ENCODE assay signal across 22 mouse cellular contexts in genomic region chr11:101194137-101194536, GRCm38 (mm10). TPM values are rescaled to one million over a fixed set of nuclear protein-coding genes. Genes with fewer than 3 reads are reported as not detected.
A peak's percentile ranks its signal among the peaks of the same experiment; 100 is the strongest.
DNase-seq lines count a peak whose midpoint lies in the region; ATAC-seq and TF ChIP-seq lines count a peak whose summit lies in the region.
"Had no signal": no experiment of that assay in that cellular context is flagged by ENCODE, and none has a peak within 500 bp of the region (broad histone marks: within the 10 kb centered on the region; RNA-seq: fewer than 3 reads in every experiment).

No protein-coding gene starts in this region.

- 0 out of 4 replicates have a peak overlapping the region, but pooled peaks have one; percentile 9 to 25 for H3K27ac ChIP-seq in heart, embryonic 14.5 days (replicated peaks in 1 of 2; ENCODE audit: control insufficient read depth in 1 of 2, insufficient read depth in 1 of 2, low read depth in 2 of 2, low read length in 2 of 2)
- no peak overlapping the region for H3K27ac ChIP-seq in lung, embryonic 14.5 days (ENCODE audit: low read depth)
- H3K27ac ChIP-seq in lung, postnatal 0 days (ENCODE audit: low read length) = no peak overlapping the region
- peak overlapping the region; percentile 50; the same call in 1 of the 2 replicates for H3K27ac ChIP-seq in brown adipose tissue, adult 24 weeks (replicated peaks; ENCODE audit: low read depth, low read length)
- H3K27ac ChIP-seq in gastrocnemius, adult 2 months = no peak overlapping the region
- H3K27ac ChIP-seq: embryonic facial prominence, embryonic 12.5 days; forebrain, embryonic 15.5 days; hindbrain, embryonic 15.5 days; stomach, embryonic 15.5 days had no signal

- H3K9ac ChIP-seq in heart, embryonic 14.5 days (ENCODE audit: low read length) = no peak overlapping the region
- no peak overlapping the region for H3K9ac ChIP-seq in lung, embryonic 14.5 days
- H3K9ac ChIP-seq in lung, postnatal 0 days (replicated peaks; ENCODE audit: low read depth) = no peak overlapping the region
- H3K9ac ChIP-seq: embryonic facial prominence, embryonic 12.5 days; forebrain, embryonic 15.5 days; hindbrain, embryonic 15.5 days; stomach, embryonic 15.5 days had no signal

- TF ChIP-seq CTCF in lung, embryonic 14.5 days (IDR thresholded peaks at IDR 0.05; ENCODE audit: low read depth) = no peak
- no peak for TF ChIP-seq CTCF in lung, postnatal 0 days (IDR thresholded peaks at IDR 0.05)
- no peak for TF ChIP-seq CTCF in gastrocnemius, adult 2 months (IDR thresholded peaks at IDR 0.05)

- no peaks in the 10 kb centered on the region for H3K9me3 ChIP-seq in heart, embryonic 14.5 days (ENCODE audit: control insufficient read depth, low read length)
- H3K9me3 ChIP-seq in lung, embryonic 14.5 days (ENCODE audit: low read depth, low read length) = no peaks in the 10 kb centered on the region
- H3K9me3 ChIP-seq in lung, postnatal 0 days (ENCODE audit: low read length) = no peaks in the 10 kb centered on the region
- H3K9me3 ChIP-seq: embryonic facial prominence, embryonic 12.5 days; forebrain, embryonic 15.5 days; hindbrain, embryonic 15.5 days; megakaryocyte, embryonic 14.5 days; stomach, embryonic 15.5 days had no signal

- peaks cover 29 to 46% of the 10 kb centered on the region in 2 experiments for H3K4me1 ChIP-seq in heart, embryonic 14.5 days (ENCODE audit: control insufficient read depth in 2 of 2, insufficient read depth in 2 of 2, low read length in 2 of 2)
- H3K4me1 ChIP-seq in lung, embryonic 14.5 days (ENCODE audit: insufficient read depth) = peaks cover 13% of the 10 kb centered on the region; the same call in 1 of the 2 replicates
- H3K4me1 ChIP-seq in lung, postnatal 0 days (ENCODE audit: insufficient read depth, low read depth, low read length) = no peaks in the 10 kb centered on the region; the same call in 1 of the 2 replicates
- peaks cover 2% of the 10 kb centered on the region for H3K4me1 ChIP-seq in brown adipose tissue, adult 24 weeks (ENCODE audit: control insufficient read depth, insufficient read depth, insufficient read length, low read length)

- peak overlapping the region; percentile 9; the same call in 1 of the 2 replicates for H3K4me2 ChIP-seq in heart, embryonic 14.5 days (ENCODE audit: low read length)
- no peak overlapping the region for H3K4me2 ChIP-seq in lung, embryonic 14.5 days
- H3K4me2 ChIP-seq in lung, postnatal 0 days (replicated peaks; ENCODE audit: low read depth, low read length) = no peak overlapping the region
- H3K4me2 ChIP-seq: embryonic facial prominence, embryonic 12.5 days; forebrain, embryonic 15.5 days; hindbrain, embryonic 15.5 days; stomach, embryonic 15.5 days had no signal

- peaks cover 48% of the 10 kb centered on the region for H3K36me3 ChIP-seq in heart, embryonic 14.5 days (ENCODE audit: control insufficient read depth, insufficient read depth, low read length)
- H3K36me3 ChIP-seq in lung, embryonic 14.5 days (ENCODE audit: insufficient read depth) = peaks cover 39% of the 10 kb centered on the region
- peaks cover 27% of the 10 kb centered on the region for H3K36me3 ChIP-seq in lung, postnatal 0 days (ENCODE audit: insufficient read depth, low read length)

- TF ChIP-seq EP300 in lung, postnatal 0 days (IDR thresholded peaks at IDR 0.05) = no peak

- DNase-seq in heart, postnatal 25 days (ENCODE audit: low spot score) = no peak
- peak; percentile 34 for DNase-seq in lung, embryonic 14.5 days
- no peak for DNase-seq in lung, postnatal 0 days (ENCODE audit: low spot score)
- DNase-seq in cerebellum, postnatal 25 days = peak; percentile 36 to 55
- no peak for DNase-seq in gastrocnemius, adult 2 months
- DNase-seq: heart, adult 18-20 months; left cerebral cortex, postnatal 4 days; right cerebral cortex, adult 18-20 months; spleen, adult 18-20 months; thymus, adult 2 months had no signal

- no peaks in the 10 kb centered on the region for H3K27me3 ChIP-seq in heart, embryonic 14.5 days (ENCODE audit: control insufficient read depth, insufficient read depth, low read length)
- no peaks in the 10 kb centered on the region for H3K27me3 ChIP-seq in lung, embryonic 14.5 days (ENCODE audit: insufficient read depth, low read length)
- no peaks in the 10 kb centered on the region for H3K27me3 ChIP-seq in lung, postnatal 0 days (replicated peaks; ENCODE audit: insufficient read depth, low read length)
- H3K27me3 ChIP-seq: embryonic facial prominence, embryonic 12.5 days; forebrain, embryonic 15.5 days; hindbrain, embryonic 15.5 days; stomach, embryonic 15.5 days had no signal

- no peak overlapping the region for H3K4me3 ChIP-seq in heart, embryonic 14.5 days (ENCODE audit: control insufficient read depth in 1 of 2, insufficient read depth in 1 of 2, low read depth in 1 of 2, low read length in 2 of 2)
- H3K4me3 ChIP-seq in lung, embryonic 14.5 days (ENCODE audit: low read depth, low read length) = no peak overlapping the region
- no peak overlapping the region for H3K4me3 ChIP-seq in lung, postnatal 0 days (ENCODE audit: low read depth, low read length)
- no peak overlapping the region for H3K4me3 ChIP-seq in brown adipose tissue, adult 24 weeks (ENCODE audit: insufficient read depth, low read depth, low read length)
- H3K4me3 ChIP-seq in gastrocnemius, adult 2 months = no peak overlapping the region
- H3K4me3 ChIP-seq: embryonic facial prominence, embryonic 12.5 days; forebrain, embryonic 15.5 days; hindbrain, embryonic 15.5 days; megakaryocyte, embryonic 14.5 days; stomach, embryonic 15.5 days had no signal

- ATAC-seq in heart, embryonic 14.5 days (ENCODE audit: insufficient number of reproducible peaks, insufficient read depth, low FRiP score, low read depth) = no peak
- no peak for ATAC-seq in lung, embryonic 14.5 days (ENCODE audit: insufficient read depth)
- no peak for ATAC-seq in lung, postnatal 0 days
- ATAC-seq: forebrain, embryonic 15.5 days; intestine, embryonic 16.5 days; midbrain, embryonic 16.5 days had no signal

- 9% methylated on average over 5 of the region's 5 CpGs for WGBS in heart, embryonic 14.5 days
- 48% methylated on average over 5 of the region's 5 CpGs for WGBS in lung, embryonic 14.5 days
- WGBS in lung, postnatal 0 days = 47% methylated on average over 5 of the region's 5 CpGs

- intact Hi-C loops in heart, postnatal 25 days (cut with DNase I) = no loop called here
- intact Hi-C loops in gastrocnemius, adult 2 months (cut with DNase I) = no loop called here

RNA-seq across cellular contexts. Expression of gene Ccr10, which starts 18.9 kb away (rescaled TPM):
- 0.30 TPM in 1 of 2 replicates, not detected in the other for polyA plus RNA-seq in heart, embryonic 14.5 days (2014; fragmentation: Nextera tagmentation; extraction: Ambion mirVana)
- under 1 TPM in 1 of 2 experiments, not detected in 1; 0.14 TPM for total RNA-seq in heart, postnatal 25 days (2021)
- polyA plus RNA-seq in lung, embryonic 14.5 days (2014; fragmentation: Nextera tagmentation; extraction: Ambion mirVana) = 0.11 TPM in 1 of 2 replicates, not detected in the other
- polyA plus RNA-seq in lung, postnatal 0 days (2015; fragmentation: Nextera tagmentation; extraction: Ambion mirVana) = 0.06 and 0.20 TPM in 2 replicates
- polyA plus RNA-seq in brown adipose tissue, adult 24 weeks (2012; ENCODE audit: insufficient read depth, insufficient read length, missing spikeins) = 1.2 TPM in 1 of 2 replicates, not detected in the other
- total RNA-seq in gastrocnemius, adult 2 months (2021) = not detected
- total RNA-seq: common myeloid progenitor, adult 5-6 weeks; gastrocnemius, adult 18-20 months; heart, adult 18-20 months; left cerebral cortex, postnatal 4 days; liver, adult 2 months had no signal

RNA-seq across cellular contexts. Expression of gene Plekhh3, which starts 23.0 kb away (rescaled TPM):
- 11.3 and 12.8 TPM in 2 replicates for polyA plus RNA-seq in heart, embryonic 14.5 days (2014; fragmentation: Nextera tagmentation; extraction: Ambion mirVana)
- total RNA-seq in heart, postnatal 25 days (2021) = 10 to 100 TPM; 24.5 to 28.5 TPM
- 15.9 and 18.0 TPM in 2 replicates for polyA plus RNA-seq in lung, embryonic 14.5 days (2014; fragmentation: Nextera tagmentation; extraction: Ambion mirVana)
- polyA plus RNA-seq in lung, postnatal 0 days (2015; fragmentation: Nextera tagmentation; extraction: Ambion mirVana) = 12.3 and 14.2 TPM in 2 replicates
- 21.8 and 33.6 TPM in 2 replicates for polyA plus RNA-seq in brown adipose tissue, adult 24 weeks (2012; ENCODE audit: insufficient read depth, insufficient read length, missing spikeins)
- 10 to 100 TPM; 20.7 to 35.3 TPM for total RNA-seq in gastrocnemius, adult 2 months (2021)

RNA-seq across cellular contexts. Expression of gene Cntnap1, which starts 23.8 kb away (rescaled TPM):
- polyA plus RNA-seq in heart, embryonic 14.5 days (2014; fragmentation: Nextera tagmentation; extraction: Ambion mirVana) = 0.69 and 1.1 TPM in 2 replicates
- total RNA-seq in heart, postnatal 25 days (2021) = 1 to 10 TPM; 1.7 to 2.4 TPM
- 0.84 and 1.0 TPM in 2 replicates for polyA plus RNA-seq in lung, embryonic 14.5 days (2014; fragmentation: Nextera tagmentation; extraction: Ambion mirVana)
- 0.24 and 0.56 TPM in 2 replicates for polyA plus RNA-seq in lung, postnatal 0 days (2015; fragmentation: Nextera tagmentation; extraction: Ambion mirVana)
- 7.2 and 11.2 TPM in 2 replicates for polyA plus RNA-seq in brown adipose tissue, adult 24 weeks (2012; ENCODE audit: insufficient read depth, insufficient read length, missing spikeins)
- total RNA-seq in gastrocnemius, adult 2 months (2021) = 1 to 10 TPM; 1.2 to 1.6 TPM

RNA-seq across cellular contexts. Expression of gene Ezh1, which starts 32.1 kb away (rescaled TPM):
- 13.6 and 16.6 TPM in 2 replicates for polyA plus RNA-seq in heart, embryonic 14.5 days (2014; fragmentation: Nextera tagmentation; extraction: Ambion mirVana)
- 10 to 100 TPM; 26.0 to 30.4 TPM for total RNA-seq in heart, postnatal 25 days (2021)
- 17.4 and 18.9 TPM in 2 replicates for polyA plus RNA-seq in lung, embryonic 14.5 days (2014; fragmentation: Nextera tagmentation; extraction: Ambion mirVana)
- 17.1 and 17.4 TPM in 2 replicates for polyA plus RNA-seq in lung, postnatal 0 days (2015; fragmentation: Nextera tagmentation; extraction: Ambion mirVana)
- polyA plus RNA-seq in brown adipose tissue, adult 24 weeks (2012; ENCODE audit: insufficient read depth, insufficient read length, missing spikeins) = 13.3 and 20.7 TPM in 2 replicates
- total RNA-seq in gastrocnemius, adult 2 months (2021) = 10 to 100 TPM; 25.9 to 26.3 TPM

RNA-seq across cellular contexts. Expression of gene Tubg2, which starts 38.4 kb away (rescaled TPM):
- polyA plus RNA-seq in heart, embryonic 14.5 days (2014; fragmentation: Nextera tagmentation; extraction: Ambion mirVana) = 4.1 and 4.4 TPM in 2 replicates
- 1 to 10 TPM; 2.5 to 3.9 TPM for total RNA-seq in heart, postnatal 25 days (2021)
- polyA plus RNA-seq in lung, embryonic 14.5 days (2014; fragmentation: Nextera tagmentation; extraction: Ambion mirVana) = 2.7 and 4.1 TPM in 2 replicates
- polyA plus RNA-seq in lung, postnatal 0 days (2015; fragmentation: Nextera tagmentation; extraction: Ambion mirVana) = 1.9 and 2.3 TPM in 2 replicates
- polyA plus RNA-seq in brown adipose tissue, adult 24 weeks (2012; ENCODE audit: insufficient read depth, insufficient read length, missing spikeins) = 1.1 and 1.9 TPM in 2 replicates
- 1 to 10 TPM; 2.4 to 3.6 TPM for total RNA-seq in gastrocnemius, adult 2 months (2021)
- total RNA-seq: common myeloid progenitor, adult 5-6 weeks; liver, adult 2 months had no signal

Comparison
In these comparisons a context has a peak if more than half of its experiments do, and no peak if none do; other contexts are left out.
1. DNase-seq: peak in lung, embryonic 14.5 days (single experiment) and cerebellum, postnatal 25 days (2 of 2); none in heart, postnatal 25 days (single experiment), lung, postnatal 0 days (single experiment) and gastrocnemius, adult 2 months (single experiment).
2. H3K27ac ChIP-seq: peak in heart, embryonic 14.5 days (2 of 2) and brown adipose tissue, adult 24 weeks (single experiment); none in lung, embryonic 14.5 days (single experiment), lung, postnatal 0 days (single experiment) and gastrocnemius, adult 2 months (single experiment).